Mouse (Mus musculus) heart, postnatal 4 days (tissue): Measurements from ENCODE around the gene Washc2. TPM values are rescaled to one million over a fixed set of nuclear protein-coding genes. Genes with fewer than 3 reads are reported as not detected.
A peak's percentile ranks its signal among the peaks of the same experiment; 100 is the strongest.

Experiments used
- DNase-seq: peaks from one replicate; pipeline ENCODE4 v3.0.0; 2021
- total RNA-seq, 2 experiments: library from RNA; stranded (reverse); gene quantifications; 2 replicates each; pipeline ENCODE4 v1.2.3; 2021

The Washc2 gene
- total RNA-seq, 2 experiments from 2014 or later = 35.9 to 36.0 TPM

- peak; percentile 95 for DNase-seq
Measured at GRCm38 (mm10) chr6:116264018-116264651, 56.3 kb downstream of the Washc2 start, which contains the start of gene Zfand4. Gene Zfand4 (plus strand): TSS chr6:116264222.

- DNase-seq = no peak
Measured at GRCm38 (mm10) chr6:116264836-116265235, 57.0 kb downstream of the Washc2 start.

- DNase-seq = no peak
Measured at GRCm38 (mm10) chr6:116265603-116266002, 57.8 kb downstream of the Washc2 start.

GRCm38 (mm10) chr6:116266273-116267109, 58.7 kb downstream of the Washc2 start:
- DNase-seq = no peak

GRCm38 (mm10) chr6:116267110-116267423, 59.2 kb downstream of the Washc2 start:
- DNase-seq = no peak

- no peak for DNase-seq
Measured at GRCm38 (mm10) chr6:116275695-116276094, 67.9 kb downstream of the Washc2 start.

GRCm38 (mm10) chr6:116278679-116279317, 71.0 kb downstream of the Washc2 start:
- no peak for DNase-seq

GRCm38 (mm10) chr6:116281014-116281413, 73.2 kb downstream of the Washc2 start:
- DNase-seq = no peak

GRCm38 (mm10) chr6:116282546-116282945, 74.7 kb downstream of the Washc2 start:
- DNase-seq = no peak

GRCm38 (mm10) chr6:116283280-116283679, 75.4 kb downstream of the Washc2 start:
- DNase-seq = no peak

- no peak for DNase-seq
Measured at GRCm38 (mm10) chr6:116286321-116286720, 78.5 kb downstream of the Washc2 start.

GRCm38 (mm10) chr6:116286870-116287575, 79.2 kb downstream of the Washc2 start:
- no peak for DNase-seq

- no peak for DNase-seq
Measured at GRCm38 (mm10) chr6:116311411-116311810, 103.6 kb downstream of the Washc2 start.

Other genes starting within 250 kb of the Washc2 start
- 100 to 1,000 TPM; 191 to 208 TPM for gene Plxnd1, start 213.0 kb upstream of the Washc2 start, total RNA-seq
- gene Tmcc1, start 14.6 kb upstream of the Washc2 start, total RNA-seq = 10 to 100 TPM; 26.0 to 26.4 TPM
- 1 to 10 TPM; 6.0 to 7.5 TPM for gene Zfand4, start 56.2 kb downstream of the Washc2 start, total RNA-seq
- gene March8, start 130.0 kb downstream of the Washc2 start, total RNA-seq = 10 to 100 TPM; 42.2 to 43.0 TPM